Mouse (Mus musculus): ENCODE data around the gene Acer1. TPM values are rescaled to one million over a fixed set of nuclear protein-coding genes. Genes with fewer than 3 reads are reported as not detected.
A peak's percentile ranks its signal among the peaks of the same experiment; 100 is the strongest.

Gene Acer1
- total RNA-seq, 2 experiments from 2014 or later: not detected

- peak; percentile 96 for ATAC-seq (replicated peaks; ENCODE audit: low FRiP score, low TSS enrichment, poor library complexity, severe bottlenecking)
Observed at GRCm38 (mm10) chr17:56990115-56990746, 8.3 kb upstream of the Acer1 start, which contains the start of gene Clpp. Gene Clpp (plus strand): TSS chr17:56990305.

GRCm38 (mm10) chr17:56989467-56990114 is 7.7 kb upstream of the Acer1 start:
- peak; percentile 69 for ATAC-seq (replicated peaks; ENCODE audit: low FRiP score, low TSS enrichment, poor library complexity, severe bottlenecking)

GRCm38 (mm10) chr17:56988921-56989430 is 7.0 kb upstream of the Acer1 start:
- no peak for ATAC-seq (replicated peaks; ENCODE audit: low FRiP score, low TSS enrichment, poor library complexity, severe bottlenecking)

GRCm38 (mm10) chr17:56988441-56988840 is 6.5 kb upstream of the Acer1 start:
- ATAC-seq (replicated peaks; ENCODE audit: low FRiP score, low TSS enrichment, poor library complexity, severe bottlenecking): no peak

GRCm38 (mm10) chr17:56986105-56986805 is 4.3 kb upstream of the Acer1 start:
- no peak for ATAC-seq (replicated peaks; ENCODE audit: low FRiP score, low TSS enrichment, poor library complexity, severe bottlenecking)

- no peak for ATAC-seq (replicated peaks; ENCODE audit: low FRiP score, low TSS enrichment, poor library complexity, severe bottlenecking)
Observed at GRCm38 (mm10) chr17:56985656-56986055, 3.7 kb upstream of the Acer1 start.

- ATAC-seq (replicated peaks; ENCODE audit: low FRiP score, low TSS enrichment, poor library complexity, severe bottlenecking): no peak
Observed at GRCm38 (mm10) chr17:56984886-56985285, 3.0 kb upstream of the Acer1 start.

GRCm38 (mm10) chr17:56981049-56981448 is 877 bp downstream of the Acer1 start:
- no peak for ATAC-seq (replicated peaks; ENCODE audit: low FRiP score, low TSS enrichment, poor library complexity, severe bottlenecking)

- no peak for ATAC-seq (replicated peaks; ENCODE audit: low FRiP score, low TSS enrichment, poor library complexity, severe bottlenecking)
Observed at GRCm38 (mm10) chr17:56979524-56979923, 2.4 kb downstream of the Acer1 start.

GRCm38 (mm10) chr17:56976531-56977390 is 5.2 kb downstream of the Acer1 start:
- ATAC-seq (replicated peaks; ENCODE audit: low FRiP score, low TSS enrichment, poor library complexity, severe bottlenecking): no peak

- ATAC-seq (replicated peaks; ENCODE audit: low FRiP score, low TSS enrichment, poor library complexity, severe bottlenecking): no peak
Observed at GRCm38 (mm10) chr17:56975391-56975790, 6.5 kb downstream of the Acer1 start.

GRCm38 (mm10) chr17:56974708-56975240 is 7.2 kb downstream of the Acer1 start:
- ATAC-seq (replicated peaks; ENCODE audit: low FRiP score, low TSS enrichment, poor library complexity, severe bottlenecking): 0 out of 2 replicates have a peak, but pooled peaks have one; percentile 20

- 0 out of 2 replicates have a peak, but pooled peaks have one; percentile 24 for ATAC-seq (replicated peaks; ENCODE audit: low FRiP score, low TSS enrichment, poor library complexity, severe bottlenecking)
Observed at GRCm38 (mm10) chr17:56973956-56974707, 7.8 kb downstream of the Acer1 start.

GRCm38 (mm10) chr17:56970081-56970480 is 11.8 kb downstream of the Acer1 start:
- ATAC-seq (replicated peaks; ENCODE audit: low FRiP score, low TSS enrichment, poor library complexity, severe bottlenecking): no peak

- ATAC-seq (replicated peaks; ENCODE audit: low FRiP score, low TSS enrichment, poor library complexity, severe bottlenecking): no peak
Observed at GRCm38 (mm10) chr17:56969321-56969720, 12.6 kb downstream of the Acer1 start.

- ATAC-seq (replicated peaks; ENCODE audit: low FRiP score, low TSS enrichment, poor library complexity, severe bottlenecking): no peak
Observed at GRCm38 (mm10) chr17:56963646-56964045, 18.3 kb downstream of the Acer1 start.

GRCm38 (mm10) chr17:56962642-56963405 is 19.1 kb downstream of the Acer1 start:
- no peak for ATAC-seq (replicated peaks; ENCODE audit: low FRiP score, low TSS enrichment, poor library complexity, severe bottlenecking)

- no peak for ATAC-seq (replicated peaks; ENCODE audit: low FRiP score, low TSS enrichment, poor library complexity, severe bottlenecking)
Observed at GRCm38 (mm10) chr17:56961880-56962279, 20.0 kb downstream of the Acer1 start.
